Mouse (Mus musculus): ENCODE measurements around the gene Tfpi2. TPM values are rescaled to one million over a fixed set of nuclear protein-coding genes. Genes with fewer than 3 reads are reported as not detected.

Gene Tfpi2
- total RNA-seq (2023) = not detected in 2 replicates

GRCm38 (mm10) chr6:3988750-3989149 lies at the start of gene Tfpi2:
Tfpi2 (minus strand) TSS chr6:3988919.

DNA sequence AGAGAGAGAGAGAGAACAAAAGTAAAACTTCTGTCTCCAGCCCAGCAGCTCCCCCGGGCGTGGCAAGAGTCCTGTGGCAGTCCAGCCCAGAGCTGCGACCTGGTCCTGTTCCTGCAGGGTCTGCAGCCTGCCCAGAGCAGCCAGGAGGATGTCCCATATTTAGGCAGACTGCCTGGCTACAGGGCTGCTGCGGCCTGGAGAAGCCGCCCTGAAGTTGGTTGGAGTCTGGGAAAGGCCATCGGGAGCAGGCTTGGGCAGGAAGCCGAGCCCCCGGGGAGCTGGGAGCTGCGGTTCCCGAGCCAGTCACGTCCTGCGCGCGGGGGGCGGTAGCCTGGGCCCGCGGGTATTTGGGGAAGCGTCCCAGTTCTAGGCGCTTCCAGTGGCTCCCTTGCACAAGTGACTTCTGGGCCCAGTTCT lies 15.2 kb upstream of the Tfpi2 start, which contains the start of gene Gng11:
TSS of gene Gng11 (plus strand) at position 15 of the 417 bp plus-strand sequence.

GRCm38 (mm10) chr6:3993492-3993891 lies 4.8 kb upstream of the Tfpi2 start, which contains the start of gene Gngt1:
Gngt1 (plus strand) TSS chr6:3993792.

Other genes starting within 250 kb of the Tfpi2 start
- gene Calcr, start 224.2 kb downstream of the Tfpi2 start, total RNA-seq (2023) = not detected in 2 replicates
- gene Gngt1, start 4.9 kb upstream of the Tfpi2 start, total RNA-seq (2023) = not detected in 2 replicates
- 0.54 and 0.59 TPM in 2 replicates for gene Gng11, start 15.0 kb upstream of the Tfpi2 start, total RNA-seq (2023)
- 12.1 and 18.0 TPM in 2 replicates for gene Bet1, start 98.1 kb upstream of the Tfpi2 start, total RNA-seq (2023)

Data from neutrophil, adult 65 days (primary cell).